Mouse (Mus musculus): ENCODE results near the gene Chit1.

Chit1 gene

DNA sequence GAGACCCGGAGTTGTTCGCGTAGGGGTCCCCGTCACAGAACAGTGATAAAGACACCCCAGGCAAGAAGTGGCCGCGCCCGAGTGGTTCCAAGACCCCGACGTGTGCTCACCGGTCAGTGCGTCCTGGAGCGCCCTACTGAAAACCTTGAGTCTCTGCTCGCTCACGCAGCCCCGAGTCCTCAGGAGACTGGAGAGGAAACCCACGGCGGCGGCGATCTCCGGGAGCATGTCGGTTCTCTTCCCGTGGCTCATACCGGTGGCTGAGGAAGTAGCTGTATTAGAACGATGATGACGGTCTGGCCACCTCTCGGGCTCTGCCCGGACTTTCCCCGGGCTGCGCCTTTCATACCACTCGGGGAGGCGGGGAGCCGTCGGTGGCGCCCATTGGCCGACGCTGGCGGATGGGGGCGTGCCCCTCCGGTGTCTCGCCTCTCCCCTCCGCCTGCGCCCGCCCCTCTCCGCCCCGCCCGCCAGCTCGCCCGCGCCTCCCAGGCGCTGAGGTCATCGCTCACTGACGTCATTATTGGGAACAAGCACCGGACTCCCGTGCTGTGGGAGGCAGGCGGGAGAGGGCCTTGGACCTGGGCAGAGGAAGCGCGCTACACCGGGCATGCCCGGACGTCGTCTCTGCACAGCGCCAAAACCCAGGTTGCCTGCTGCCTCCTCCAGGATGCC lies 32.1 kb upstream of the Chit1 start, which contains the start of gene Btg2:
Gene Btg2, minus strand, starts transcription at position 319 of the 675 bp plus-strand sequence.
- DNase-seq (ENCODE audit: extremely low read depth, insufficient read length, low spot score) = peak; percentile 98

GRCm38 (mm10) chr1:134079477-134080163 lies 31.4 kb upstream of the Chit1 start:
- DNase-seq (ENCODE audit: extremely low read depth, insufficient read length, low spot score) = no peak

DNA sequence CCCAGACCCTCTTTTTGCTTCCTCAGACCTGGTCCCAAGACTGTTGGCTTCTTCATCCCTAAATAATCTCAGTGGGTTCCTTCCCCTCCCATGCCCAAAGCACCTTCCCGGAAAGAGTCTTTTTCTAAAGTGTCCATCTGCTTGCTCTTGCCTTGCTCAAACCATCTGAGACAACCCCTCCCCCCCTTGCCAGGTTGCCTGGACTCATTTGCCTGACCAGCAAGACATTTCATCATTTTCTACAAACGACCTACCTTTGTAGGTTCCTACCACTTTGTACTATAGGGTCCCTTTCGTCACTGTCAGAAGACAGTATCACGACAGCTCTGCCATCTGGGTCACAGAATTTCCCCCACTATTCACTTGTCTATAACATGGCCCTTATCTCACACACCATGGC lies 30.6 kb upstream of the Chit1 start:
- DNase-seq (ENCODE audit: extremely low read depth, insufficient read length, low spot score) = no peak

- no peak for DNase-seq (ENCODE audit: extremely low read depth, insufficient read length, low spot score)
Measured at GRCm38 (mm10) chr1:134080881-134081450, 30.1 kb upstream of the Chit1 start.

- no peak for DNase-seq (ENCODE audit: extremely low read depth, insufficient read length, low spot score)
Measured at GRCm38 (mm10) chr1:134082987-134083516, 28.0 kb upstream of the Chit1 start.

- no peak for DNase-seq (ENCODE audit: extremely low read depth, insufficient read length, low spot score)
Measured at GRCm38 (mm10) chr1:134083676-134084075, 27.4 kb upstream of the Chit1 start.

- no peak for DNase-seq (ENCODE audit: extremely low read depth, insufficient read length, low spot score)
Measured at GRCm38 (mm10) chr1:134084128-134084527, 26.9 kb upstream of the Chit1 start.

DNA sequence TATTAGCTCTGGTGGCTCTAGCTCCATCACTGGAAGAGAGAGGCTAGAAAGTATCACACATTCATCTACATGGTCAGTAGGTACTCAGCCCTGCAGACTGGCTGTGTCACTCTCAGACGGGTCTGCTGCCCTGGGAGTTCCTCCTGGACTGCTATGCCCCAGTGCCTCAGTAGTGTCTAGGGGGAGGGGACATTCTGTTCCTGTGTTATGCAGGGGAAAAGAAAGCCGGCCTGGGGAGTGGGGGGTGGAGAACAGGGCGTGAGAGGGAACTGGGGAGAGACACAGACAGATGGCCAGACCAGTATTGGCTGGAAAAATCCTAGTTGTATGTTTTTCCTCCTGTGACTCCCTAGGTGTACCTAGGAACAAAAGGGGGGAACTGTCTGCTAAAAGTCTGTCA lies 25.0 kb upstream of the Chit1 start:
- no peak for DNase-seq (ENCODE audit: extremely low read depth, insufficient read length, low spot score)

DNA sequence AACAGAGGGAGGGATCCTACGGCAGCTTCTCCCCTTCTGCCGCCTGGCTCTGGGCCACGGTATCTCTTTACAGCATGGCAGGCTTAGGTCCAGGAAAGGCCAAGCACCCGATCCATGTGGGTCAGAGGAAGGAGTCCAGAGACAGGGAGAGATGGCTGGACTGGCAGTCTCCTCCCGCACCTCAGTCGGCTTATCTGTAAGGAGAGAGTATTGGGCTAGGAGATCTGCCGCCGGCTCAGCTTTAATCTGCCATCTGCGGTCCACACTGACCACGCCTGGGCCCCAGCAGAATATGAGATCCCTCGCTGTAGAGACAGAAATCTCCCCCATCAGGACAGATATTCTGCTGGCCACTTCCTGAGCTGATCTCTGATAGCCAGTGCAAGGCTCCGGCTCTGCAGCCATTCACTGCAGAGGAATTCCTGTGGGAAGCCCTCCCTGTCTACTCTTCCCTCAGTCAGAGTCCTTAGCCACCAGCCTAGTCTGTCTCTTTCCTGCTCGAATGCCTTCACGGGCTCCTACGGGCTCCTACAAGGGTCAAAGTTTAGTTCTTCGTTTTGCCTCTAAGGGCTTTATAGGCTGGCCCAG lies 24.1 kb upstream of the Chit1 start:
- no peak for DNase-seq (ENCODE audit: extremely low read depth, insufficient read length, low spot score)

DNA sequence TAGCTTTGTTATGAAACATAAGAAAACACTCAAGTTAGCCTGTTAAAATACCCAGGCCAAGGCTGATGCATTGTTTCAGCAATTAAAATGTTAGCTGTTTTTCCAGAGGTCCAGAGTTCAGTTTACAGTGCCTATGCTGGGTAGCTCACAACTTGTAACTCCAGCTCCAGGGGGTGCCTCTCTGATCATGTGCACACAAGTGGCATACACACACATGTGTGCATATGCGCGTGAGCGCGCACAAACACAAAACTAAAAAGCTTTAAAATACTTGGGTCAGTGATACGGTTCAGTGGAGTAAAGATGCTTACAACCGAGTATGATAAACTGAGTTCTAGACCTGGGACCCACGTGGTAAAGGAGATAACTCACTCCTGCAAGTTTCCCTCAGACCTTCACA lies 22.0 kb upstream of the Chit1 start:
- no peak for DNase-seq (ENCODE audit: extremely low read depth, insufficient read length, low spot score)

GRCm38 (mm10) chr1:134091851-134092250 lies 19.2 kb upstream of the Chit1 start:
- peak; percentile 41 for DNase-seq (ENCODE audit: extremely low read depth, insufficient read length, low spot score)

GRCm38 (mm10) chr1:134092368-134092767 lies 18.7 kb upstream of the Chit1 start:
- no peak for DNase-seq (ENCODE audit: extremely low read depth, insufficient read length, low spot score)

GRCm38 (mm10) chr1:134092852-134093770 lies 17.9 kb upstream of the Chit1 start:
- peak; percentile 97 for DNase-seq (ENCODE audit: extremely low read depth, insufficient read length, low spot score)

GRCm38 (mm10) chr1:134093771-134094526 lies 17.1 kb upstream of the Chit1 start:
- DNase-seq (ENCODE audit: extremely low read depth, insufficient read length, low spot score) = no peak

DNA sequence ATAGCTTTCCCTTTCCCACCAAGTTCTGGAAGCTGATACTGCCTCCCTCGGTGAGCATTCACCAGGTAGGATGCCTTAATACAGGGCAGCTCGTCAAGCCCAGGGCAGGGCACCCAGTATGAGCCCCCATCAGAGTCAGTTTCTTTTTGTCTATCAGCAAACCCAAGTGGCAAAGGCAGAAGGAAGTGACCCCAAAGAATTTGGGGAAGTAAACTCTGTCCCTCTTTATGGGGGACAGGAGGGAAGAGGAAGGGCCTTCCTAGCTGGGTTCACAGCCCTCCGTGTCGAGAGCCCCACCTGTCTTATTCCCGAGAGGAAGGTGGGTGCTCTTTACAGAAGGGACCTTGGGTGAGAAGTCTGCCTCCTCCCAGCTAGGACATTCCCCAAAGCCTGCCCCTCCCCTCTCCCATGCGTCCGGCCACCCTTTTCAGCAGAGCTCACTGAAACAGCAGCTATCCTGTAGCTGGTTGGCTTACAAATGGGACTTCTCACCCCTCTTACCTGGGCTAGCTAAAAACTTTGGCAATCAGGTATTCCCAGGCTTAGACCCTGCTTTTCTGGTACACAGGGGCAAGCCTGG lies 15.9 kb upstream of the Chit1 start:
- no peak for DNase-seq (ENCODE audit: extremely low read depth, insufficient read length, low spot score)

GRCm38 (mm10) chr1:134095721-134096120 lies 15.3 kb upstream of the Chit1 start:
- DNase-seq (ENCODE audit: extremely low read depth, insufficient read length, low spot score) = no peak

DNA sequence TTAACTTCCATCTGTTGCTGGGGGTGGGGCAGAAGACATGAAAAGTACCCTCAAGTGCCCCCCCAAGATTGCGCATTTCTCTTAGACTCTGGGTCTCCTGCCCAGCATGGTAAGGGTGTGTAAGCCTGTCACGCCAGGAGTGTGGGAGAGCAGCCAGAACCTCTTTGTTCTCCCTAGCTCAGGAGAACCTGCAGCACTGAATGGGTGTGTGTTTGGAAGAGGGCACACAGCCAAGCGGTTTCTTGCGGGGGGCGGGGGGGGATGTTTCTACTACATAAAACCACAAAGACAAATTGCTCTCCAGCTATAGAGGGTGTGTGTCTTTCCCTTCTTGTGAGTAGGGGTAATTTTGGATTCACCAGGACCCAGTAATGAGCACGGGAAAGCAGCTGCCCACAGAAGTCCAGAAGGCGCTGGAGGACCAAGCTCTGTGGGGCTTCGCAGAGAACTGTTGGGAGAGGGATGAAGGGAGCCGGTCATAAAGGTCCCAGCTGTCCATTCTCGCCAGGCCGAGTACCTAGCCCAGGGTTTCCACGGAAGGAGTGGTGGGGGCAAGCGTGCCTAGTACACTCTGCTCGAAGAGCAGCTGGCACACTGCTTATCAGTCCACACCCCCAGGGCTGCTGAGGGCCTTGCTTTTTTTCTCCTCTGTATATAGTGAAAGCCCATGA lies 14.6 kb upstream of the Chit1 start:
- DNase-seq (ENCODE audit: extremely low read depth, insufficient read length, low spot score) = no peak

DNA sequence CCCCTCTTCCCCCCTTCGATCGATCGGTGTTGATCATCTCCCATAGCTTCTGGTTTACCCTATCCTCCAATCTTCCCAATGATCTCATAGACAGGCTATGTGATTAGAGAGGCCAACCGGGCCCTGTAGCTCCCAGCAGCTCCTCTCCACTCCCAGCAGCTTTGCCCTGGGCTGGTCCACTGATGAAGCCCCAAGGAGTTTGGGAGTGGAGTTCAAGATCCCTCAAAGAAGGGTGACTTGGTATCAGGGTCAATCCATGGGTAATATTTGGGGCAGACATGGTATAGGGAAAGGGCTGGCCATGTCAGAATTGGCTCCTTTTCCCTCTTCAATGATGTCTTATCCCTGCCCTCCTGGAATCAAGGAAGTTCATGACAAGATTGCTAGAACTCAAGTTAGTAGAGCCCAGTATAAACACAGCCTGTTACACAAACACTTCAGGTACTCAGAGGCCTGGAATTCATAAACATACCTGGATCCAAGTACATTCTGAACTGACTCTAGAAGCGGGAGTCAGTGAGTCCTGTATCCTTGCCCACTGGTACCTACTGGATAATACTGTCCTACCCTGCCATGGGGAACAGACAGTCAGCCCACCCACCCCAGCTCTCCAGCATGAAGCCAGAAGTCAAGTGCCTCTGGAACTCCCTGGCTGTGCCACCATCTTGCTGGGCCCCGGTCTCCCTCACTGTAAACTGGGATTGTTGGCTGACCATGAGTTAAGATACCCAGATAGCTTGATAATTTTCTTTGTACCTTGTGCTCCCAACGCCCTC lies 13.8 kb upstream of the Chit1 start:
- DNase-seq (ENCODE audit: extremely low read depth, insufficient read length, low spot score) = no peak
